Mouse (Mus musculus) midbrain, postnatal 0 days (tissue): ENCODE results near the gene Fzd4. TPM values are rescaled to one million over a fixed set of nuclear protein-coding genes. Genes with fewer than 3 reads are reported as not detected.

ENCODE experiments used
- ATAC-seq: fragments of 200-750 bp; cut with Nextera tagmentation; 2 replicates; pipeline ENCODE4 v1.8.0; 2017; ENCODE audit warnings: moderate number of reproducible peaks, mild to moderate bottlenecking, moderate TSS enrichment, moderate library complexity; ENCODE audit not compliant: low FRiP score
- DNase-seq: peaks from one replicate; pipeline ENCODE4 v3.0.0-alpha.2; 2015; ENCODE audit warnings: low spot score
- H3K27ac ChIP-seq: fragments of 300-500 bp; sonication (generic); 2 replicates; pipeline ENCODE4 v1.5.1; 2014; ENCODE audit warnings: low read depth, mild to moderate bottlenecking, low read length, mixed read lengths
- H3K27me3 ChIP-seq: fragments of 300-500 bp; sonication (generic); 2 replicates; pipeline ENCODE4 v1.6.1; 2014; ENCODE audit warnings: low read length, control low read depth, mixed read lengths; ENCODE audit not compliant: insufficient read depth
- H3K36me3 ChIP-seq: fragments of 300-500 bp; sonication (generic); 2 replicates; pipeline ENCODE4 v1.6.1; 2014; ENCODE audit warnings: low read length, control low read depth, mixed read lengths; ENCODE audit not compliant: insufficient read depth
- H3K4me1 ChIP-seq: fragments of 300-500 bp; sonication (generic); 2 replicates; pipeline ENCODE4 v1.6.1; 2014; ENCODE audit warnings: mild to moderate bottlenecking, control low read depth, antibody characterized with exemption, low read length, mixed read lengths; ENCODE audit not compliant: insufficient read depth
- H3K4me2 ChIP-seq: fragments of 300-500 bp; sonication (generic); 2 replicates; pipeline ENCODE4 v1.6.1; 2014; ENCODE audit warnings: low read depth, mild to moderate bottlenecking, low read length, mixed read lengths; ENCODE audit not compliant: poor library complexity, severe bottlenecking
- H3K4me3 ChIP-seq: fragments of 300-500 bp; sonication (generic); 2 replicates; pipeline ENCODE4 v1.5.1; 2014; ENCODE audit warnings: low read depth, mild to moderate bottlenecking, low read length, moderate library complexity
- H3K9ac ChIP-seq: fragments of 300-500 bp; sonication (generic); replicated peaks from 2 replicates; pipeline ENCODE4 v1.6.1; 2014; ENCODE audit warnings: mild to moderate bottlenecking, low read length, moderate library complexity, mixed read lengths; ENCODE audit not compliant: poor library complexity, severe bottlenecking
- H3K9me3 ChIP-seq: fragments of 300-500 bp; sonication (generic); 2 replicates; pipeline ENCODE4 v1.6.1; 2016; ENCODE audit warnings: low read length, control low read depth
- CTCF ChIP-seq: IDR thresholded peaks from 2 replicates; pipeline ENCODE4 v1.5.1; 2016; ENCODE audit warnings: antibody characterized with exemption, mild to moderate bottlenecking
- WGBS: fragments of 180-500 bp; shearing (Covaris S2); extraction: QIAGEN DNeasy Blood & Tissue Kit; methylation state at CpG from one replicate; pipeline ENCODE4 v1.1.7; 2014; 5-methylcytosine and 5-hydroxymethylcytosine counted together
- polyA plus RNA-seq: library from polyadenylated mRNA; unstranded; fragments of >200 nt; fragmentation: Nextera tagmentation; extraction: Ambion mirVana; gene quantifications from 2 replicates; pipeline ENCODE4 v1.2.1, GENCODE M21; 2015
- total RNA-seq: library from RNA; depleted of rRNA; stranded (reverse); fragments of >200 nt; gene quantifications from 2 replicates; pipeline ENCODE4 v1.2.3, GENCODE M21; 2014

Gene Fzd4
- total and polyA plus RNA-seq, 2 experiments from 2014 or later = 1.2 to 4.4 TPM

GRCm38 (mm10) chr7:89367643-89368042 is 36.5 kb upstream of the Fzd4 start:
- H3K36me3 ChIP-seq = no peaks in the 10 kb centered on the region
- no peak overlapping the region for H3K9ac ChIP-seq
- H3K27me3 ChIP-seq = 0 out of 2 replicates have a peak, but pooled peaks cover 4% of the 10 kb centered on the region
- no peak for TF ChIP-seq CTCF
- no peak for DNase-seq
- no peaks in the 10 kb centered on the region for H3K4me1 ChIP-seq
- no peak overlapping the region for H3K4me2 ChIP-seq
- ATAC-seq = no peak
- 34% methylated on average over 3 of the region's 3 CpGs for WGBS
- H3K4me3 ChIP-seq = no peak overlapping the region
- H3K9me3 ChIP-seq = no peaks in the 10 kb centered on the region
- H3K27ac ChIP-seq = no peak overlapping the region

GRCm38 (mm10) chr7:89370086-89370485 is 34.1 kb upstream of the Fzd4 start:
- Histone ChIP-seq H3K9ac (no peak overlapping the region), H3K9me3 (no peaks in the 10 kb centered on the region), H3K27ac (no peak overlapping the region), H3K36me3 (no peaks in the 10 kb centered on the region), H3K27me3 (0 out of 2 replicates have a peak, but pooled peaks cover 4% of the 10 kb centered on the region), H3K4me3 (no peak overlapping the region), H3K4me1 (no peaks in the 10 kb centered on the region), H3K4me2 (no peak overlapping the region)
- ATAC-seq = no peak
- no peak for TF ChIP-seq CTCF
- 71% methylated on average over 1 of the region's 1 CpGs for WGBS
- DNase-seq = no peak

- TF ChIP-seq CTCF = peak; percentile 56
- Histone ChIP-seq H3K27ac (no peak overlapping the region), H3K27me3 (0 out of 2 replicates have a peak, but pooled peaks cover 1% of the 10 kb centered on the region), H3K9me3 (no peaks in the 10 kb centered on the region), H3K4me3 (no peak overlapping the region), H3K4me1 (no peaks in the 10 kb centered on the region), H3K36me3 (no peaks in the 10 kb centered on the region), H3K9ac (no peak overlapping the region), H3K4me2 (no peak overlapping the region)
- WGBS = 38% methylated on average over 1 of the region's 1 CpGs
- ATAC-seq = no peak
- peak; percentile 41 for DNase-seq
Observed at GRCm38 (mm10) chr7:89370917-89371316, 33.2 kb upstream of the Fzd4 start.

GRCm38 (mm10) chr7:89371623-89372295 is 32.4 kb upstream of the Fzd4 start:
- DNase-seq (no peak), ATAC-seq (no peak)
- Histone ChIP-seq H3K27me3 (no peaks in the 10 kb centered on the region), H3K36me3 (no peaks in the 10 kb centered on the region), H3K4me1 (no peaks in the 10 kb centered on the region), H3K9me3 (no peaks in the 10 kb centered on the region), H3K27ac (no peak overlapping the region), H3K9ac (no peak overlapping the region), H3K4me2 (no peak overlapping the region), H3K4me3 (no peak overlapping the region)
- 78% methylated on average over 6 of the region's 6 CpGs for WGBS
- no peak for TF ChIP-seq CTCF

GRCm38 (mm10) chr7:89380935-89381705 is 23.0 kb upstream of the Fzd4 start:
- ATAC-seq (no peak), DNase-seq (no peak)
- Histone ChIP-seq H3K27ac (no peak overlapping the region), H3K9ac (no peak overlapping the region), H3K9me3 (no peaks in the 10 kb centered on the region), H3K36me3 (no peaks in the 10 kb centered on the region), H3K27me3 (no peaks in the 10 kb centered on the region), H3K4me1 (no peaks in the 10 kb centered on the region), H3K4me2 (no peak overlapping the region), H3K4me3 (no peak overlapping the region)
- 50% methylated on average over 7 of the region's 7 CpGs for whole genome bisulfite sequencing
- TF ChIP-seq CTCF = no peak

- WGBS = 94% methylated on average over 3 of the region's 3 CpGs
- Histone ChIP-seq H3K9me3 (no peaks in the 10 kb centered on the region), H3K27me3 (no peaks in the 10 kb centered on the region), H3K4me1 (no peaks in the 10 kb centered on the region), H3K27ac (no peak overlapping the region), H3K4me2 (no peak overlapping the region), H3K36me3 (no peaks in the 10 kb centered on the region), H3K4me3 (no peak overlapping the region), H3K9ac (no peak overlapping the region)
- no peak for ATAC-seq
- no peak for DNase-seq
- TF ChIP-seq CTCF = no peak
Observed at GRCm38 (mm10) chr7:89382892-89383291, 21.3 kb upstream of the Fzd4 start.
